Mouse (Mus musculus) liver, embryonic 14.5 days (tissue): ENCODE measurements around the gene Nmt2. TPM values are rescaled to one million over a fixed set of nuclear protein-coding genes. Genes with fewer than 3 reads are reported as not detected.

Source experiments
- ATAC-seq: fragments of 200-750 bp; cut with Nextera tagmentation; 2 replicates; pipeline ENCODE4 v1.8.0; 2017; ENCODE audit warnings: moderate number of reproducible peaks, mild to moderate bottlenecking, moderate library complexity; ENCODE audit not compliant: insufficient read depth
- DNase-seq, 3 experiments: peaks; one replicate each; pipeline ENCODE4 v3.0.0-alpha.2; 2012 to 2013; ENCODE audit warnings: low read depth in 3 of 3, low spot score in 3 of 3
- H3K27ac ChIP-seq: fragments of 300-500 bp; sonication (generic); 2 replicates; pipeline ENCODE4 v1.5.1; 2014; ENCODE audit warnings: moderate library complexity, mild to moderate bottlenecking, control low read depth, inconsistent platforms
- H3K27me3 ChIP-seq: fragments of 300-500 bp; sonication (generic); 2 replicates; pipeline ENCODE4 v1.6.1; 2014; ENCODE audit warnings: mild to moderate bottlenecking, low read length, moderate library complexity; ENCODE audit not compliant: control insufficient read depth, insufficient read depth
- H3K36me3 ChIP-seq: fragments of 300-500 bp; sonication (generic); replicated peaks from 2 replicates; pipeline ENCODE4 v1.6.1; 2014; ENCODE audit warnings: low read depth; ENCODE audit not compliant: control insufficient read depth, insufficient read depth
- H3K4me1 ChIP-seq, 2 experiments: fragments of 200-500 bp in 1 of 2; fragments of 300-500 bp in 1 of 2; sonication (generic) in 1 of 2; replicated peaks; 2 replicates each; pipeline ENCODE4 v1.6.1; 2012 to 2014; ENCODE audit warnings: antibody characterized with exemption in 1 of 2, inconsistent platforms in 1 of 2, low read length in 1 of 2; ENCODE audit not compliant: control insufficient read depth in 2 of 2, insufficient read depth in 2 of 2
- H3K4me2 ChIP-seq: fragments of 300-500 bp; sonication (generic); 2 replicates; pipeline ENCODE4 v1.6.1; 2014; ENCODE audit warnings: low read depth, mild to moderate bottlenecking, control low read depth, moderate library complexity
- H3K4me3 ChIP-seq, 2 experiments: fragments of 200-500 bp in 1 of 2; fragments of 300-500 bp in 1 of 2; sonication (generic) in 1 of 2; 2 replicates each; pipeline ENCODE4 v1.5.1; 2012 to 2014; ENCODE audit warnings: low read depth in 2 of 2, low read length in 2 of 2, mild to moderate bottlenecking in 2 of 2, control low read depth in 1 of 2, inconsistent platforms in 1 of 2, moderate library complexity in 1 of 2; ENCODE audit not compliant: insufficient read depth in 1 of 2
- H3K9ac ChIP-seq: fragments of 300-500 bp; sonication (generic); replicated peaks from 2 replicates; pipeline ENCODE4 v1.6.1; 2014; ENCODE audit warnings: mild to moderate bottlenecking, control low read depth, moderate library complexity
- H3K9me3 ChIP-seq: fragments of 300-500 bp; sonication (generic); 2 replicates; pipeline ENCODE4 v1.6.1; 2016; ENCODE audit warnings: low read length, mixed read lengths; ENCODE audit not compliant: control insufficient read depth
- CTCF ChIP-seq: IDR thresholded peaks from 2 replicates; pipeline ENCODE4 v1.5.1; 2016; ENCODE audit warnings: antibody characterized with exemption, low read depth, control low read depth
- EP300 ChIP-seq: IDR thresholded peaks from 2 replicates; pipeline ENCODE4 v1.6.1; 2016; ENCODE audit warnings: antibody characterized with exemption, low read depth
- WGBS: fragments of 180-500 bp; shearing (Covaris S2); extraction: QIAGEN DNeasy Blood & Tissue Kit; methylation state at CpG from one replicate; pipeline ENCODE4 v1.1.7; 2014; ENCODE audit not compliant: insufficient replicate concordance; 5-methylcytosine and 5-hydroxymethylcytosine counted together
- polyA plus RNA-seq, 2 experiments: library from polyadenylated mRNA; depleted of rRNA in 1 of 2; stranded (reverse) in 1 of 2; unstranded in 1 of 2; fragments of >200 nt; fragmentation: Nextera tagmentation in 1 of 2; extraction: Ambion mirVana in 1 of 2; gene quantifications; 2 replicates each; pipeline versions ENCODE4 v1.2.1 to v1.2.3; 2012 to 2014

Nmt2 gene
- polyA plus RNA-seq, 2 experiments, result 4.9 to 13.5 TPM

GRCm38 (mm10) chr2:3353160-3353559 lies 69.1 kb downstream of the Nmt2 start:
- Histone ChIP-seq H3K4me3 (no peak overlapping the region), H3K36me3 (no peaks in the 10 kb centered on the region), H3K4me2 (no peak overlapping the region), H3K9me3 (no peaks in the 10 kb centered on the region), H3K4me1 (no peaks in the 10 kb centered on the region), H3K27me3 (no peaks in the 10 kb centered on the region), H3K27ac (no peak overlapping the region), H3K9ac (no peak overlapping the region)
- ATAC-seq, result no peak
- DNase-seq, result no peak
- TF ChIP-seq CTCF (no peak), EP300 (no peak)

DNA sequence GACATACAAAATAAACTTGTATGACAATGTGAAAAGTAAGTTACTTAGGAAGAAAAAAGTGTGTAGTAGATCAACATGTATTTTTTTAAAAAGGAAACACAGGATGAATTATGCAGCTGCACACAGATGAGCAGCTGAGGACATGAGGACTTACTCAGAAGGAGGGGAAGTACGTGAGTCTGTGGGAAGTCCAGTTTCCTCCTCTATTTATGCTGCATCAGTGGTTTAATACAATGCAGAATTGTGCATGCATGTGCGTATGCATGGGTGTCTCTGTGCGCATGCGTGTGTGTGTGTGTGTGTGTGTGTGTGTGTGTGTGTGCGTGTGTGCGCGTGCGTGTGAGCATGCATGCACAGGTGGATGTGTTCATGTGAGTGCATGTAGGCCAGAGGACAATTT lies 71.8 kb downstream of the Nmt2 start:
- TF ChIP-seq EP300, result no peak
- WGBS, result 76% methylated on average over 8 of the region's 8 CpGs
- ATAC-seq, result no peak
- H3K4me1 ChIP-seq, result no peaks in the 10 kb centered on the region
- no peaks in the 10 kb centered on the region for H3K9me3 ChIP-seq
- no peaks in the 10 kb centered on the region for H3K27me3 ChIP-seq
- no peak overlapping the region for H3K4me2 ChIP-seq
- DNase-seq, result no peak
- no peak overlapping the region for H3K27ac ChIP-seq
- H3K4me3 ChIP-seq, result no peak overlapping the region
- no peaks in the 10 kb centered on the region for H3K36me3 ChIP-seq
- no peak overlapping the region for H3K9ac ChIP-seq

DNA sequence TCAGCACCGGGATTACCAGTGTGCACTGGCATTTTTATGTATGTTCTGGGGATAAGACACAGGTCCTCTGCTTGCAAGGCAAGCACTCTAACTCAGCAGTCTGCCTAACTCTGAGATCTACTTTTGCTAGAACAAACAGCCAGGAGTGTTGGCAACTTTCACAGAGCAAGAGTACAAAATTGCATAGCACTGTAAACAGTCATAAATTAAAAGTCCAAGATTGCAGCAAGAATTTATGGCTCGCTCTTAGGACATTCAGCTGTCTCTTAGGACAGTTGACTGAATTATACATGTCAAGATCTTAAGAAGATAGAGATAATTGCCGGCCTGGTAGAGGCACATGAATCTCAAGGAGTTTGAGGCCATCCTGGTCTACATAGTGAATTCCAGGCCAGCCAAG lies 72.3 kb downstream of the Nmt2 start:
- WGBS, result 51% methylated on average over 3 of the region's 3 CpGs

DNA sequence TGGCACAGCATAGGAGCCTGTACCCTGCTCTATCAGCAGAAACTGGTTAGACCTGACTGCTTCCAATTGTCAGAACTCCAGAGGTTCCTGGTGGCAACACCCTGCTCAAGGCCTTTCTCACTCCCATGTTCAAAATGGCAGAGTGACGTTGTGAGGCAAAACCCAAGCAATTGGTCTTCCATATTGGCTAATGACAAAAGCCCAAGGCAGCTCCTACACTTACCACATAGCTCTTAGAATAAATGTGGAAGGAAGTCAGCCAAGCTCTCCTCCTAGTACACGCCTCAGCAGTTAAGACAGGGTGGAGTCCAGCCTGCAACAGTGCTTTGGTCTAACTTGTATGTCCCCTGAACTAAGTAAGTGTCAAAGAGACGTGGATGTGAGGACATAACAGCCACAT lies 73.9 kb downstream of the Nmt2 start:
- WGBS, result 45% methylated on average over 3 of the region's 3 CpGs
- no peak for DNase-seq
- no peak overlapping the region for H3K27ac ChIP-seq
- ATAC-seq, result no peak
- no peaks in the 10 kb centered on the region for H3K4me1 ChIP-seq
- no peak overlapping the region for H3K9ac ChIP-seq
- no peaks in the 10 kb centered on the region for H3K9me3 ChIP-seq
- TF ChIP-seq EP300, result no peak
- TF ChIP-seq CTCF, result no peak
- H3K4me2 ChIP-seq, result no peak overlapping the region
- no peak overlapping the region for H3K4me3 ChIP-seq
- H3K27me3 ChIP-seq, result no peaks in the 10 kb centered on the region
- H3K36me3 ChIP-seq, result no peaks in the 10 kb centered on the region

More for the DNA sequence above, 72.3 kb downstream of the Nmt2 start:
- Histone ChIP-seq H3K27ac (no peak overlapping the region), H3K27me3 (no peaks in the 10 kb centered on the region), H3K4me2 (no peak overlapping the region), H3K36me3 (no peaks in the 10 kb centered on the region), H3K9ac (no peak overlapping the region), H3K4me1 (no peaks in the 10 kb centered on the region), H3K9me3 (no peaks in the 10 kb centered on the region), H3K4me3 (no peak overlapping the region)
- ATAC-seq (no peak), DNase-seq (no peak)
- TF ChIP-seq EP300, result no peak
- TF ChIP-seq CTCF, result no peak

DNA sequence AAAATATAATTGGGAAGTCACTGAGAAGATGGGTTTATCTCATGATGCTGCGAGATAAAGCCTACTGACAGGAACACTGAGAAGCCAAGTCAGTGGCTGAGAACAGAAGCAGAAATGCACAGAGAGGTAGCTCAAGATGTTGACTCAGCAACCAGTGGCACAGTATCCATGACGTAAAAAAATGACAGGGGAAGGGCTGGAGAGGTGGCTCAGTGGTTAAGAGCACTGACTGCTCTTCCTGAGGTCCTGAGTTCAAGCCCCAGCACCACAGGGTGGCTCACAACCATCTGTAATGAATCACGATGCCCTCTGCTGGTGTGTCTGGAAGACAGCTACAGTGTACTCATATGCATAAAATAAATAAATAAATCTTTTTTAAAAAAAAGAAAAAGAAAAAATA lies 77.1 kb downstream of the Nmt2 start:
- Histone ChIP-seq H3K36me3 (no peaks in the 10 kb centered on the region), H3K9me3 (no peaks in the 10 kb centered on the region), H3K27ac (no peak overlapping the region), H3K9ac (no peak overlapping the region), H3K4me3 (no peak overlapping the region), H3K27me3 (no peaks in the 10 kb centered on the region), H3K4me2 (no peak overlapping the region), H3K4me1 (no peaks in the 10 kb centered on the region)
- DNase-seq (no peak), ATAC-seq (no peak)
- TF ChIP-seq CTCF, result no peak
- no peak for TF ChIP-seq EP300
- WGBS, result 43% methylated on average over 3 of the region's 3 CpGs

DNA sequence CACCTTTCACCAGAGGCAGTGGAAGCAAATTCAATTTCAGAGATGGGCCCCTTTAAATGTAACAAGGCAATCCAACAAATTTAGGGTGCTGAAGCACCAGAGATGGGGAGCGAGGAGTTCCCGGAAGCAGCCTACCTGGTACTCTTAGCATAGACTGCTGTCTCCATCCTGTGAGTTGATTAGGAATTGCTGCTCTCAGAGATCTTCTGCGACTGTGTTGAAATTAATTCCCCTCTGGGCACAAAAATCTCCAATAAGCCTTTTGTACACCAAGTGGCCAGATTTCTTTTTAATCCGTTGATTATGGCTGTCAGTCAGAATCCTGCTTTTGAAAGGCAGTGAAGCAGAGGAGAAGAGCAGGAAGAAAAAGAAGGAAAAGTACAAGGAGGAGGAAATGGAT lies 81.1 kb downstream of the Nmt2 start:
- no peaks in the 10 kb centered on the region for H3K27me3 ChIP-seq
- H3K36me3 ChIP-seq, result no peaks in the 10 kb centered on the region
- no peak overlapping the region for H3K4me2 ChIP-seq
- H3K4me1 ChIP-seq, result no peaks in the 10 kb centered on the region
- no peak overlapping the region for H3K9ac ChIP-seq
- TF ChIP-seq EP300 (no peak), CTCF (no peak)
- ATAC-seq, result no peak
- no peak for DNase-seq
- WGBS, result 59% methylated on average over 4 of the region's 4 CpGs
- H3K9me3 ChIP-seq, result no peaks in the 10 kb centered on the region
- no peak overlapping the region for H3K27ac ChIP-seq
- no peak overlapping the region for H3K4me3 ChIP-seq

Other genes with a start within 250 kb of the Nmt2 start
- 1.6 and 1.7 TPM in 2 replicates for gene Fam171a1, start 170.0 kb upstream of the Nmt2 start, polyA plus RNA-seq (2012; rRNA removed)
- 2.4 and 2.6 TPM in 2 replicates for gene Fam171a1, start 170.0 kb upstream of the Nmt2 start, polyA plus RNA-seq (2014; fragmentation: Nextera tagmentation; extraction: Ambion mirVana)
- 6.2 and 9.9 TPM in 2 replicates for gene Rpp38, start 48.4 kb downstream of the Nmt2 start, polyA plus RNA-seq (2012; rRNA removed)
- 13.2 and 14.4 TPM in 2 replicates for gene Rpp38, start 48.4 kb downstream of the Nmt2 start, polyA plus RNA-seq (2014; fragmentation: Nextera tagmentation; extraction: Ambion mirVana)
- gene Acbd7, start 52.0 kb downstream of the Nmt2 start, polyA plus RNA-seq (2012; rRNA removed), result 0.33 and 0.36 TPM in 2 replicates
- 0.48 and 1.0 TPM in 2 replicates for gene Acbd7, start 52.0 kb downstream of the Nmt2 start, polyA plus RNA-seq (2014; fragmentation: Nextera tagmentation; extraction: Ambion mirVana)
- not detected in 2 replicates for gene Olah, start 113.0 kb downstream of the Nmt2 start, polyA plus RNA-seq (2012; rRNA removed)
- not detected in 2 replicates for gene Olah, start 113.0 kb downstream of the Nmt2 start, polyA plus RNA-seq (2014; fragmentation: Nextera tagmentation; extraction: Ambion mirVana)
- not detected in 2 replicates for gene Meig1, start 138.4 kb downstream of the Nmt2 start, polyA plus RNA-seq (2012; rRNA removed)
- not detected in 2 replicates for gene Meig1, start 138.4 kb downstream of the Nmt2 start, polyA plus RNA-seq (2014; fragmentation: Nextera tagmentation; extraction: Ambion mirVana)
- gene Dclre1c, start 139.9 kb downstream of the Nmt2 start, polyA plus RNA-seq (2012; rRNA removed), result 3.8 and 4.6 TPM in 2 replicates
- gene Dclre1c, start 139.9 kb downstream of the Nmt2 start, polyA plus RNA-seq (2014; fragmentation: Nextera tagmentation; extraction: Ambion mirVana), result 3.0 and 4.5 TPM in 2 replicates
- 2.4 and 4.1 TPM in 2 replicates for gene Suv39h2, start 190.8 kb downstream of the Nmt2 start, polyA plus RNA-seq (2012; rRNA removed)
- 7.4 and 7.8 TPM in 2 replicates for gene Suv39h2, start 190.8 kb downstream of the Nmt2 start, polyA plus RNA-seq (2014; fragmentation: Nextera tagmentation; extraction: Ambion mirVana)
- gene Gm45902, start 228.6 kb downstream of the Nmt2 start, polyA plus RNA-seq (2012; rRNA removed), result 0.96 and 1.2 TPM in 2 replicates
- gene Gm45902, start 228.6 kb downstream of the Nmt2 start, polyA plus RNA-seq (2014; fragmentation: Nextera tagmentation; extraction: Ambion mirVana), result 1.5 and 1.9 TPM in 2 replicates
- gene Hspa14, start 228.6 kb downstream of the Nmt2 start, polyA plus RNA-seq (2012; rRNA removed), result 32.3 and 50.8 TPM in 2 replicates
- gene Hspa14, start 228.6 kb downstream of the Nmt2 start, polyA plus RNA-seq (2014; fragmentation: Nextera tagmentation; extraction: Ambion mirVana), result 74.0 and 83.8 TPM in 2 replicates
- gene Cdnf, start 228.8 kb downstream of the Nmt2 start, polyA plus RNA-seq (2012; rRNA removed), result 0.17 and 0.33 TPM in 2 replicates
- gene Cdnf, start 228.8 kb downstream of the Nmt2 start, polyA plus RNA-seq (2014; fragmentation: Nextera tagmentation; extraction: Ambion mirVana), result 0.08 TPM in 1 of 2 replicates, not detected in the other